Comparison of ENCODE assay signal across 32 mouse cellular contexts in the genomic region with DNA sequence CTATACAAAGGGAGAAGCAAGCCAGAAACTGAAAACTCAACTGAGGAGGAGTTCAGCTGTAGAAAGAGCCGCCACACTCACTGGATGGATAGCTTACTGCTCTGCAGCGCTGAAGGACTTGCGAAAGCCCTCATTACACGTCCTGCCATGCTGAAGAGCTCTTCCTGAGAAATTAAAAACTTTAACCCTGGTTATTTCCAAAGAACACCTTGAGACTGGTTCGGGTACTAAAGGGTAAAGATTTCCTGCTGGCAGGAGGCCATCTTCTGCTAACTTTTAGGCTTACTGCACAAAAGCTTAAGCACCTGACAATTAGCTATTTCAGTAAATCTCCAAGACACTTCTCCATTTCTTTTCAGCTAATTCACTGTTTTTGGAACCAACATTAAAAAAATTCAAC. TPM values are rescaled to one million over a fixed set of nuclear protein-coding genes. Genes with fewer than 3 reads are reported as not detected.
DNase-seq lines count a peak whose midpoint lies in the region; ATAC-seq and TF ChIP-seq lines count a peak whose summit lies in the region.
"Had no signal": no experiment of that assay in that cellular context is flagged by ENCODE, and none has a peak within 500 bp of the region (broad histone marks: within the 10 kb centered on the region; RNA-seq: fewer than 3 reads in every experiment).

No protein-coding gene starts in this region.

- H3K4me3 ChIP-seq in liver, adult 2 months (ENCODE audit: insufficient read depth, low read depth, low read length) = no peak overlapping the region
- H3K4me3 ChIP-seq in liver, embryonic 12.5 days = no peak overlapping the region
- no peak overlapping the region for H3K4me3 ChIP-seq in kidney, embryonic 16.5 days (ENCODE audit: low read length)
- no peak overlapping the region for H3K4me3 ChIP-seq in macrophage (ENCODE audit: inconsistent target)
- H3K4me3 ChIP-seq: embryonic facial prominence, embryonic 15.5 days; forebrain, embryonic 12.5 days; heart, embryonic 10.5 days; heart, embryonic 15.5 days; hindbrain, embryonic 12.5 days; intestine, embryonic 15.5 days; limb, embryonic 10.5 days; limb, embryonic 15.5 days; liver, embryonic 15.5 days; midbrain, embryonic 13.5 days; neural tube, embryonic 13.5 days had no signal

- WGBS in liver, adult 2 months = 66% methylated on average over 5 of the region's 5 CpGs
- WGBS in liver, embryonic 12.5 days (ENCODE audit: insufficient replicate concordance) = 82% methylated on average over 5 of the region's 5 CpGs
- WGBS in kidney, embryonic 16.5 days = 72% methylated on average over 5 of the region's 5 CpGs
- WGBS in macrophage (ENCODE audit: missing documents) = 47% methylated on average over 5 of the region's 5 CpGs

- TF ChIP-seq CTCF in liver, adult 2 months (IDR thresholded peaks at IDR 0.05; ENCODE audit: low read depth, low read length) = no peak

- H3K27me3 ChIP-seq in liver, adult 2 months (ENCODE audit: control insufficient read depth, insufficient read depth, low read length) = no peaks in the 10 kb centered on the region
- H3K27me3 ChIP-seq in liver, embryonic 12.5 days (replicated peaks) = no peaks in the 10 kb centered on the region
- H3K27me3 ChIP-seq in kidney, embryonic 16.5 days (ENCODE audit: insufficient read depth, low read length) = no peaks in the 10 kb centered on the region
- H3K27me3 ChIP-seq: embryonic facial prominence, embryonic 15.5 days; forebrain, embryonic 12.5 days; heart, embryonic 15.5 days; hindbrain, embryonic 12.5 days; intestine, embryonic 15.5 days; limb, embryonic 15.5 days; liver, embryonic 15.5 days; midbrain, embryonic 13.5 days; neural tube, embryonic 13.5 days had no signal

- no peak for ATAC-seq in liver, embryonic 12.5 days
- no peak for ATAC-seq in kidney, embryonic 16.5 days (ENCODE audit: low FRiP score, low TSS enrichment)
- ATAC-seq: forebrain, postnatal 0 days; hindbrain, postnatal 0 days; intestine, embryonic 15.5 days; midbrain, embryonic 13.5 days had no signal

- no peaks in the 10 kb centered on the region for H3K79me2 ChIP-seq in liver, adult 2 months (ENCODE audit: control insufficient read depth, insufficient read depth, low read length)
- peaks cover 3% of the 10 kb centered on the region; the same call in 1 of the 2 replicates for H3K79me2 ChIP-seq in macrophage (ENCODE audit: inconsistent target)

- no peak for TF ChIP-seq POLR2A in liver, adult 2 months (IDR thresholded peaks at IDR 0.05; ENCODE audit: extremely low read depth, insufficient read depth, low read length)

- H3K4me1 ChIP-seq in liver, adult 2 months (ENCODE audit: control insufficient read depth, insufficient read depth, low read length) = peaks cover 4% of the 10 kb centered on the region
- H3K4me1 ChIP-seq in liver, embryonic 12.5 days = peaks cover 18% of the 10 kb centered on the region
- peaks cover 7% of the 10 kb centered on the region for H3K4me1 ChIP-seq in kidney, embryonic 16.5 days (ENCODE audit: insufficient read depth, low read length)
- H3K4me1 ChIP-seq: embryonic facial prominence, embryonic 15.5 days; forebrain, embryonic 12.5 days; hindbrain, embryonic 12.5 days; intestine, embryonic 15.5 days; limb, embryonic 10.5 days; limb, embryonic 15.5 days; midbrain, embryonic 13.5 days; neural tube, embryonic 13.5 days had no signal

- H3K36me3 ChIP-seq in liver, adult 2 months (ENCODE audit: control insufficient read depth, insufficient read depth, low read length) = peaks cover 68% of the 10 kb centered on the region
- peaks cover 100% of the 10 kb centered on the region for H3K36me3 ChIP-seq in liver, embryonic 12.5 days
- H3K36me3 ChIP-seq in kidney, embryonic 16.5 days (ENCODE audit: insufficient read depth, low read length) = peaks cover 58% of the 10 kb centered on the region
- peaks cover 64% of the 10 kb centered on the region for H3K36me3 ChIP-seq in macrophage (ENCODE audit: inconsistent target)

- 0 out of 2 replicates have a peak overlapping the region, but pooled peaks have one; percentile 13 for H3K27ac ChIP-seq in liver, adult 2 months (replicated peaks; ENCODE audit: insufficient read depth, low read depth, low read length)
- H3K27ac ChIP-seq in liver, embryonic 12.5 days = no peak overlapping the region
- H3K27ac ChIP-seq in kidney, embryonic 16.5 days (ENCODE audit: low read length) = peak overlapping the region; percentile 6
- H3K27ac ChIP-seq in macrophage = peak overlapping the region; percentile 0; the same call in 1 of the 2 replicates
- H3K27ac ChIP-seq: embryonic facial prominence, embryonic 15.5 days; forebrain, embryonic 12.5 days; heart, embryonic 10.5 days; heart, embryonic 15.5 days; hindbrain, embryonic 12.5 days; hindbrain, postnatal 0 days; intestine, embryonic 15.5 days; limb, embryonic 10.5 days; limb, embryonic 15.5 days; liver, embryonic 15.5 days; midbrain, embryonic 13.5 days; neural tube, embryonic 13.5 days had no signal

- H3K9me3 ChIP-seq in liver, embryonic 12.5 days (replicated peaks) = no peaks in the 10 kb centered on the region
- H3K9me3 ChIP-seq in kidney, embryonic 16.5 days (ENCODE audit: low read length) = no peaks in the 10 kb centered on the region
- H3K9me3 ChIP-seq: embryonic facial prominence, embryonic 15.5 days; forebrain, embryonic 12.5 days; heart, embryonic 10.5 days; heart, embryonic 15.5 days; hindbrain, embryonic 12.5 days; intestine, embryonic 15.5 days; limb, embryonic 10.5 days; limb, embryonic 15.5 days; liver, embryonic 15.5 days; midbrain, embryonic 13.5 days; neural tube, embryonic 13.5 days had no signal

- DNase-seq in heart, adult 11 months = peak; percentile 70
- no peak for DNase-seq in heart, postnatal 4 days
- DNase-seq in liver, adult 2 months (ENCODE audit: extremely low read depth, low read depth, low spot score) = no peak
- DNase-seq in cerebellum, postnatal 36 days = no peak
- no peak for DNase-seq in spleen, adult 12 weeks (ENCODE audit: low spot score)
- DNase-seq: adrenal gland, postnatal 14 days; cerebellum, adult 11-12 months; cerebellum, adult 9-11 months; forebrain, postnatal 0 days; gastrocnemius, postnatal 10 days; layer of hippocampus, adult 9-11 months; lung, embryonic 14.5 days; lung, postnatal 36 days had no signal

- H3K4me2 ChIP-seq in liver, embryonic 12.5 days = no peak overlapping the region
- no peak overlapping the region for H3K4me2 ChIP-seq in kidney, embryonic 16.5 days (replicated peaks; ENCODE audit: low read depth, low read length)
- H3K4me2 ChIP-seq: embryonic facial prominence, embryonic 15.5 days; forebrain, embryonic 12.5 days; heart, embryonic 15.5 days; hindbrain, embryonic 12.5 days; intestine, embryonic 15.5 days; limb, embryonic 15.5 days; liver, embryonic 15.5 days; lung, embryonic 14.5 days; midbrain, embryonic 13.5 days; neural tube, embryonic 13.5 days had no signal

- no peak overlapping the region for H3K9ac ChIP-seq in liver, adult 2 months (ENCODE audit: low read depth, low read length)
- H3K9ac ChIP-seq in liver, embryonic 12.5 days = no peak overlapping the region
- H3K9ac ChIP-seq in kidney, embryonic 16.5 days (replicated peaks; ENCODE audit: low read length) = no peak overlapping the region
- H3K9ac ChIP-seq: embryonic facial prominence, embryonic 15.5 days; forebrain, embryonic 12.5 days; forebrain, postnatal 0 days; heart, embryonic 15.5 days; hindbrain, embryonic 12.5 days; intestine, embryonic 15.5 days; limb, embryonic 15.5 days; liver, embryonic 15.5 days; lung, embryonic 14.5 days; midbrain, embryonic 13.5 days; neural tube, embryonic 13.5 days had no signal

RNA-seq across cellular contexts. Expression of a gene that starts 9.7 kb away (rescaled TPM):
- total RNA-seq in heart, postnatal 4 days (2021) = 10 to 100 TPM; 51.2 to 65.4 TPM
- total RNA-seq in liver, adult 2 months (2014; rRNA removed) = 137 and 138 TPM in 2 replicates
- polyA plus RNA-seq in liver, adult 2 months (2012; rRNA removed) = 147 and 241 TPM in 2 replicates
- polyA plus RNA-seq in liver, embryonic 12.5 days (2016; fragmentation: Nextera tagmentation; extraction: Ambion mirVana) = 108 and 112 TPM in 2 replicates
- 203 and 229 TPM in 2 replicates for polyA plus RNA-seq in kidney, embryonic 16.5 days (2015; fragmentation: Nextera tagmentation; extraction: Ambion mirVana)
- 100 to 1,000 TPM in 16 of 26 experiments, 10 to 100 TPM in 10; 55.6 to 150 (median 114) TPM for total RNA-seq in macrophage (2018; cell fraction: chromatin; rRNA removed)
- 100 to 1,000 TPM in 21 of 26 experiments, 10 to 100 TPM in 5; 85.9 to 123 (median 106) TPM for total RNA-seq in macrophage (2018; cell fraction: cytosol; rRNA removed)
- 100 to 1,000 TPM in 17 of 26 experiments, 10 to 100 TPM in 9; 68.4 to 166 (median 118) TPM for total RNA-seq in macrophage (2018; cell fraction: nucleus; rRNA removed)
- 86.5 to 117 TPM (median 108 TPM) in 3 replicates for polyA plus RNA-seq in macrophage (2018)

RNA-seq across cellular contexts. Expression of a gene that starts 11.8 kb away (rescaled TPM):
- total RNA-seq in heart, postnatal 4 days (2021) = 10 to 100 TPM; 11.3 to 14.1 TPM
- 15.3 and 15.5 TPM in 2 replicates for total RNA-seq in liver, adult 2 months (2014; rRNA removed)
- 5.2 and 5.4 TPM in 2 replicates for polyA plus RNA-seq in liver, adult 2 months (2012; rRNA removed)
- 17.3 and 19.1 TPM in 2 replicates for polyA plus RNA-seq in liver, embryonic 12.5 days (2016; fragmentation: Nextera tagmentation; extraction: Ambion mirVana)
- polyA plus RNA-seq in kidney, embryonic 16.5 days (2015; fragmentation: Nextera tagmentation; extraction: Ambion mirVana) = 19.7 and 22.1 TPM in 2 replicates
- total RNA-seq in macrophage (2018; cell fraction: chromatin; rRNA removed) = 10 to 100 TPM in 9 of 26 experiments, 1 to 10 TPM in 17; 1.7 to 17.9 (median 7.0) TPM
- 10 to 100 TPM in 18 of 26 experiments, 1 to 10 TPM in 8; 5.1 to 20.5 (median 14.4) TPM for total RNA-seq in macrophage (2018; cell fraction: cytosol; rRNA removed)
- total RNA-seq in macrophage (2018; cell fraction: nucleus; rRNA removed) = 10 to 100 TPM in 11 of 26 experiments, 1 to 10 TPM in 15; 3.2 to 25.1 (median 8.5) TPM
- 9.4 to 16.8 TPM (median 15.8 TPM) in 3 replicates for polyA plus RNA-seq in macrophage (2018)

RNA-seq across cellular contexts. Expression of a gene that starts 39.3 kb away (rescaled TPM):
- not detected for total RNA-seq in heart, postnatal 4 days (2021)
- not detected in 2 replicates for total RNA-seq in liver, adult 2 months (2014; rRNA removed)
- 0.04 TPM in 1 of 2 replicates, not detected in the other for polyA plus RNA-seq in liver, adult 2 months (2012; rRNA removed)
- 0.67 and 0.80 TPM in 2 replicates for polyA plus RNA-seq in liver, embryonic 12.5 days (2016; fragmentation: Nextera tagmentation; extraction: Ambion mirVana)
- polyA plus RNA-seq in kidney, embryonic 16.5 days (2015; fragmentation: Nextera tagmentation; extraction: Ambion mirVana) = not detected in 2 replicates
- total RNA-seq in macrophage (2018; cell fraction: chromatin; rRNA removed) = not detected
- not detected for total RNA-seq in macrophage (2018; cell fraction: cytosol; rRNA removed)
- not detected for total RNA-seq in macrophage (2018; cell fraction: nucleus; rRNA removed)
- not detected in 3 replicates for polyA plus RNA-seq in macrophage (2018)
- total RNA-seq: adrenal gland, postnatal 14 days; common myeloid progenitor, adult 5-6 weeks; gastrocnemius, postnatal 10 days; heart, postnatal 25 days; hindbrain, postnatal 0 days; left cerebral cortex, postnatal 10 days had no signal
- polyA plus RNA-seq: embryonic facial prominence, embryonic 15.5 days; forebrain, postnatal 0 days; heart, embryonic 15.5 days; hindbrain, postnatal 0 days; limb, embryonic 10.5 days; limb, embryonic 15.5 days; lung, embryonic 14.5 days; midbrain, embryonic 13.5 days; neural tube, embryonic 13.5 days; urinary bladder, adult 2 months had no signal
